Mouse (Mus musculus): Measurements from ENCODE around the gene Cdhr2.

Gene Cdhr2

GRCm38 (mm10) chr13:54693558-54694347 lies 7.5 kb upstream of the Cdhr2 start, which contains the start of gene Rnf44:
Gene Rnf44, minus strand, starts transcription at chr13:54693907.
- DNase-seq (ENCODE audit: low read depth, low spot score), result peak; percentile 100

GRCm38 (mm10) chr13:54694348-54695060 lies 6.8 kb upstream of the Cdhr2 start:
- DNase-seq (ENCODE audit: low read depth, low spot score), result no peak

DNA sequence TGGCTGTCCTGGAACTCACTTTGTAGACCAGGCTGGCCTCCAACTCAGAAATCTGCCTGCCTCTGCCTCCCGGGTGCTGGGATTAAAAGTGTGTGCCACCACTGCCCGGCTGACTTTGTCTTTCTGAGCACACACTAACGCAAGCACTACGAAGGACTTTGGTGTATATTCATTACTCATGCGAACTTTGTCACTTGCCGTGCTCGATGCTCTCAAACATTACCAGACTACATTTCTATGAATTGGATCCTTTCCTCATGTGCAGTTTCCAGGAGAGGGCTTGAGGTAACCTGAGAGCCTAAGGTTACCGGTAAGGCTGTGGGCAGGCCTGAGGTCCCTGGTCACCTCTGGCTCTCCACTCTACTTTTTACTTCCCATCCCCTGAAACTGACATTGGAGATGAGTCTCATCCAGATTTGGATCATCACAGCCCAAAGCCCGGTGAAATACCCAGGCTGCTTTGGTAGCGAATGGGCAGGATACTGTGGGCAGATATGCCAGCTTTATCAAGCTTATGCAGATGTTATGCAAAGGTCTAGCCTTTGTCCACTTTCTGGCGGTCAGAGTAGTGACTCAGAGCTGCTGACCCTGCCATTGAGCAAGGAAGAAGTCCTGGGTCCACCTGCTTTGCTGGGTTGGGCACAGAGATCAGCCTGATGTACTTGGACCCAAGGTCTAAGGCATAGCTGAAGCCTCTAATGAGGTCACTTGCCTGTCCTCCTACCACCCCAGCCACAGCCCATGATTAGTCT lies 5.6 kb upstream of the Cdhr2 start:
- no peak for DNase-seq (ENCODE audit: low read depth, low spot score)

- no peak for DNase-seq (ENCODE audit: low read depth, low spot score)
These were observed 1.2 kb downstream of the Cdhr2 start for GRCm38 (mm10) chr13:54702507-54702906.

- no peak for DNase-seq (ENCODE audit: low read depth, low spot score)
These were observed 3.6 kb downstream of the Cdhr2 start for GRCm38 (mm10) chr13:54704890-54705289.

DNA sequence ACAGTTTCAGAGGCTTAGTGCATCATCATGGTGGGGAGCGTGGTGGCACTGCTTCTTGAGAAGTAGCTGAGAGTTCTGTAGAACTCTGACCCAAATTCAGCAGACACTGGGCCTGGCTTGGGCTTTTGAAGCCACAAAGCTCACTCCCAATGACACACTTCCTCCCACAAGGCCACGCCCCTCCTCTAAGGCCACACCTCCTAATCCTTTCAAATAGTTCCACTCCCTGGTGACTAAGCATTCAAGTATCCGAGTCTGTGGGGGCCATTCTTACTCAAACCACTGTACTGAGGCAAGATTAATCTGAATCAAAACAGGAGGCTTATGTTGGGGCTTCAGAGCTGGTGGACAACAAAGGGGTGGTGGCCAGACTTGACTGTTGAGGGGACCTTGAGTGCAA lies 9.6 kb downstream of the Cdhr2 start:
- DNase-seq (ENCODE audit: low read depth, low spot score), result no peak

DNA sequence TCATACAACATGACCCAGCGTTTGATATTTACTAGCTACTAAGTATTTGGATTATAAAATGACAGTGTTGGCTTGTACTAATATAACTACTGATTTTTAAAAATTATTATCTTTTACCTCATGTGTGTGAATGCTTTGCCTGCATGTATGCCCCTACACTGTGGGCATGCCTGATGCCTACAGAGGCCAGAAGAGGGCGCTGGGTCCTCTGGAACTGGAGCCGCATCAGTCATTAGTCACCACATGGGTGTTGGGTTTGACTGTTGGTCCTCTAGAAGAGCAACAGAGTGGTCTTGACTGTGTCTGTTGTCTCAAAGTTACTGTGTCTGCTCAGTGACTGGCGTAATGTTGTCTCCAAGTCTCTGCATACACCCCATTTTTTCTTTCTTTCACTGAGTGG lies 13.1 kb downstream of the Cdhr2 start:
- DNase-seq (ENCODE audit: low read depth, low spot score), result no peak

DNA sequence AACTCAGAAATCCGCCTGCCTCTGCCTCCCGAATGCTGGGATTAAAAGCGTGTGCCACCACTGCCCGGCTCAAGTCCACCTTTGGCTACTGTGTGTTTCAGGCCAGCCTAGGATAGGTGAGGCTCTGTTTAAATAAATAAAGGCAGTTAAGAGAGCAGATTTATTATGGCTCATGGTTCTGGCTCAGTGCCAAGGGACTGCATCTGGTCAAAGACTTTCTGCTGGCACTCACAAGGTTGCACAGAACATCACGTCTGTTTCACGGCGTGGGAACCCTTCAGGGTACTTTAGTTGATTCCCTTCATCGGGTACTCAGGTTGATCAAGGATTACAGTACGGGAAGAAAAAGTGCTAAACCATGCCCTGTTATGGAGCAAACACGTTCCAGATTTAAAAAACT lies 13.7 kb downstream of the Cdhr2 start:
- no peak for DNase-seq (ENCODE audit: low read depth, low spot score)

GRCm38 (mm10) chr13:54716916-54717315 lies 15.7 kb downstream of the Cdhr2 start:
- DNase-seq (ENCODE audit: low read depth, low spot score), result peak; percentile 50

GRCm38 (mm10) chr13:54723143-54723542 lies 21.9 kb downstream of the Cdhr2 start:
- DNase-seq (ENCODE audit: low read depth, low spot score), result no peak

GRCm38 (mm10) chr13:54726131-54726530 lies 24.9 kb downstream of the Cdhr2 start:
- no peak for DNase-seq (ENCODE audit: low read depth, low spot score)

DNA sequence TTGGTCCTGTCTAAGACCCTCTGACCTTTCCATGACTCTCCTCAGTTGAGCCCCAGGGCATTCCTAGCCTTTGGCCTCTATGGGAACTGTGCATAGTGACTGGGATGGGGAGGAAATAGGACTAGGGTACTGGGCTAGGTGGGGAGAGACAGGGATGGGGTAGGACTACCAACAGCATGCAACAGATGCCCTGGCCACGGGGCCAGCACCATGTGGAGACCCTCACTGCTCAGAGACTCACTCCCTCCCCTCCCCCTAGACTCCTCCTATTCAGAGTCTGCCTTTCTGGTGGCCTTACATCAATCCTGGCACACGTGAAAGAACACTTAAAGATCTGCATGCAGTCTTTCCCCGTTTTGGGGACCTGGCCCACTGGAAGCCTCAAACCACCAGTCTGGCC lies 35.7 kb downstream of the Cdhr2 start:
- no peak for DNase-seq (ENCODE audit: low read depth, low spot score)

DNA sequence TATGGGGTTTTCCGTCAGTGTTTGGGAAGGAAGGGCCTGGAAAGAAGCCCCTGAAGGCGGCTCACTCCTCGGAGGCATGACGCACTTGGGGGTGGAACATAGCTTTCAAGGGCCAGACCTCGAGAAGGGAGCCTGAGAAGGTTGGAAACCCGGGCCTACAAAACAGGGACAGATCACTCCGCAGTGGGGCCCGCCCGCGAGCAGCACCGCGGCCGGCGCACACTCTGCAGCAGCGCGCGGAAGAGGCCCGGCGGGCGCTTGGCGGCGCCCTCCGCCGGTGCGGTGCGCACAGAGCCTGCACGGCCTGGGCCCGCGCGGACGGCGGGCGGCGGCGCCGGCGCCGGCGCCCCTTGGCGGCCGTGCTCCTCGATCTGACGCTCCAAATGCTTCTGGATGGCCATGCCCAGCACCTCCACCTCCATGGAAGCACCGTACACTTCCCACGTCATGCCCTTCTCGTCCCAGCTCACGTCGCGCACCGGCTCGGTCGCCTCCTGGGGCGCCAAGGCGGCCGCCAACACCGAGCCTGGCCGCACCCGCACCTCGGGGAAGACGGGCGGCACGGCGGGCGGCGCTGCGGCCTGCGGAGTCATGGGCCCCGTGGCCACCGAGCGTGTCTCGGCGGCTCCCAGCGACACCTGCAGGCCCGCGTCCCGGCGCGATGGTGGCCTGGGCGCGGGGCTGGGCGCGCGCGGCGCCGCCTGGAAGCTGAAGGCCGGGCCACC lies 36.4 kb downstream of the Cdhr2 start:
- DNase-seq (ENCODE audit: low read depth, low spot score), result no peak

DNA sequence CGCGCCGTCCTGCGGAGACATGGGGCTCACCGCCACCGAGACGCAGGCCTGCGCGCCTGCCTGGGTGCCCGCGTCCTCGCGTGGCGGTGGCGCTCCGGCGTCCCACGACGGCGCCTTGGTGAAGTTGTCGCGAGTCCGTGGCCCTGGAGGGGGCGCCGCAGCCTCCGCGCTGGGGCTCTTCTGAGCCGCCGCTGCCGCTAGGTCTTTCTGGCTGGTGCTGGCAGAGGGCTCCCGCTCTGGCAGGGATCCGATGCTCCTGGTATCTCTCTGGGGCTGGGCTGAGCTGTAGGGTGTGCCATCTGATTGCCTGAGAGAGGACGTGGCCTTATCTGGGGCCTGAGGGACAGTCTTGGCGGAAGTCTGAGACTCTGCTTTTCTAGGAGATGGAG lies 36.9 kb downstream of the Cdhr2 start:
- no peak for DNase-seq (ENCODE audit: low read depth, low spot score)

- no peak for DNase-seq (ENCODE audit: low read depth, low spot score)
These were observed 44.8 kb downstream of the Cdhr2 start for GRCm38 (mm10) chr13:54746110-54746509.

DNA sequence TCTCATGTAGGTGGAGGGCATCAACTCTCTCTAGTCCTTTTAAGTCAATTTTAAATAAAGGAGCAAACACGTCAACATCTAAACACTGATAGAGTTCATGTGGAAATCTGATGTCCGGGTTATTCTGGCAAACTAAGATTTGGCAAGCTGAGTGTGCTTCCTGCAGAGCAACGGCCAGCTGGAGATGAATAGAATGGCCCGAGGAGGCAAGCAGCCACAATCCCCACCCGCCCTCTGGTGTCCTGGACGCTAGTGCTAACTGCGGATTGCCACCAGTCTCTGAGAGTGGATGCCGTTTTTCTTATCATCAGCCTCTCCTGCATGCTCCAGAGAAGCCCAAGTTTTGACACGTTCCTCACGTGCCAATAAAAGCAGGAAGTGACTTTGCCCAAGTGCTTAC lies 45.6 kb downstream of the Cdhr2 start:
- no peak for DNase-seq (ENCODE audit: low read depth, low spot score)

DNA sequence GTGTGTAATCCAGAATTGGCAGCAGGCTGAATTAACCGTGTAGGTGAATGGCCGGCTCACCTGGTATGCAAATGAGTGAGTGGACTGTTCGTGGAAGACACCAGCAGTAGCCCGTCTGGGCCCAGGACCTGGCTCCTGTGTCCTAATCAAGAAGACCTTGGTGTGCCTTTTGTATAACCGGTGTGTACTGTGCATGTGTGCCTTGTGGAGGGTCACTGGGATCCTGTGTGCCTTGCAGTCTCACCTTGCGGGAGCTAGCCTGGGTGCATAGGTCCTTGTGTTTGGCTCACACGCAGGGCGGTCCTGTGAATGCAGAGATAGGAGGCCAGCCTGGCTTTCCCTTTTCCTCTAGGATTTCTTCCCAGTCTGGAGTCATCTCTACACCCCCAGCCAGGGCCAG lies 46.9 kb downstream of the Cdhr2 start:
- no peak for DNase-seq (ENCODE audit: low read depth, low spot score)

GRCm38 (mm10) chr13:54748721-54749060 lies 47.4 kb downstream of the Cdhr2 start:
- no peak for DNase-seq (ENCODE audit: low read depth, low spot score)

DNA sequence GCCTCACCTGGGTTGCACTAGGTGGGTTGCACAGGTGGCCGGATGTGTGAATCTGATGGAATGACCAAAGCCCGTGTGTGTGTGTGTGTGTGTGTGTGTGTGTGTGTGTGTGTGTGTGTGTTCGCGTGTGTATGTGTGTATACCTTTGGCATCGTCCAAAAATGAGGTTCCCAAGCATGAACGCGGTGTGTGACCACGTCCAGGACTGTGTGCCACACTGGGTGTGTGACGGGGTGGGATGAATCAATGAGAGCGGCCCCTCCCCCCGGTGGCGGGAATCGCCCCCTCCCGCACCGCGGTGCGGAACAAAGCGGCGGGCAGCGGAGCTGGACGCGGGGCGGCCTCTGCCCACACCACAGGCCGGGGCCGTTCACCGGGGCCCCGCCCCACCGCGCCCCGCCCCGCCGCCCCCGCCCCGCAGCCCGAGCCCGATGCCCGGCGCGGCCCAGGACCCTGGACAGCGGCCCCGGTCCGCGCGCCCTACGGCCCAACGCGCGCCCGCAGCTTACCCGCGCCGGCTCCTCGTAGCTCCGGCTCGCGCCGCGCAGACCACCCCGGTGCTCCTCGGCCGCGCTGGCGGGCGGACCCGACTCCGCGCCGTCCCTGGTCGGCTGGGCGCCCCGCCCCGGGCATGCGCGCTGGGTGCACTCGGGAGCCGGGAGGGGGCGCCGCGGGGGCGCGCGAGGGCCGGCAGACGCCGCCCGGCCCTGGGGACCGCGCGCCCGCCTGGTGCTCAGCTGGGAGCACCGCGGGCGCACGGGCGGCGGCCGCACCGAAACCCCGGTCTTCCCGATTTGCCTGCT lies 48.0 kb downstream of the Cdhr2 start:
- no peak for DNase-seq (ENCODE audit: low read depth, low spot score)

DNA sequence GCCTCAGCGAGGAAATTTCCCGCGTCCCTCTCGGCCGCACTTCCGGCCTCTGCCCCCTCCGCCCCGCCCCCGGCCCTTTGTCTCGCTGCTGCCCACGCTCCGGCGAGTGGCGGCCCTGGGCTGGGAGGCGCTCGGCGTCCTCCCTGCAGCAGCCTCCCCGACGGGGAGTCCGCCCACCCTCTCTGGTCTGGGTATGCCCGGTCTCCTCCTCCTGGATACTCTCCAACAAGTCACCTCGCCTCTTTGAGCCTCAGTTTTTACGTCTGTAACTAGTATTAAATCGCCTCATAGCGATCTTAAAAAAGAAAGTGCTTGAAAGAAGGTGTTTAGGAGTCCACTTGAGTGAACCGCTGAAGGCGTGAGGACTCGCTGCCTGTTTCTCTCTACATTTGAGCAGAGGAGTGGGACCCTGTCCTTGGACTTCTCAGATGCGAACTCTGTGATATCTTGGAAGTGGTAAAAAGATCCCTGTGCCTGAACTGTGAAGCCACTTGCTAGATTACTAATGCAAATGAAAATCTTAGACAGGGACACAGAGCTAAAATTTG lies 48.7 kb downstream of the Cdhr2 start, which contains the start of gene Gprin1:
Gprin1 (minus strand) TSS at position 11 of the 548 bp plus-strand sequence.
- DNase-seq (ENCODE audit: low read depth, low spot score), result no peak

- no peak for DNase-seq (ENCODE audit: low read depth, low spot score)
These were observed 49.4 kb downstream of the Cdhr2 start for GRCm38 (mm10) chr13:54750699-54751098.
